12 mouse cellular contexts compared by ENCODE assay signal in genomic region chr19:4560205-4560604, GRCm38 (mm10). TPM values are rescaled to one million over a fixed set of nuclear protein-coding genes. Genes with fewer than 3 reads are reported as not detected.
DNase-seq lines count a peak whose midpoint lies in the region; ATAC-seq lines count a peak whose summit lies in the region.
"Had no signal": no experiment of that assay in that cellular context is flagged by ENCODE, and none has a peak within 500 bp of the region (broad histone marks: within the 10 kb centered on the region; RNA-seq: fewer than 3 reads in every experiment).

No protein-coding gene starts in this region.

- peaks cover 24% of the 10 kb centered on the region for H3K4me1 ChIP-seq in forebrain, embryonic 10.5 days
- H3K4me1 ChIP-seq in forebrain, embryonic 15.5 days: peaks cover 24% of the 10 kb centered on the region
- peaks cover 24% of the 10 kb centered on the region for H3K4me1 ChIP-seq in neural tube, embryonic 13.5 days (replicated peaks)
- peaks cover 25% of the 10 kb centered on the region for H3K4me1 ChIP-seq in liver, embryonic 11.5 days (replicated peaks; ENCODE audit: control insufficient read depth, insufficient read depth, low read length)
- peaks cover 16% of the 10 kb centered on the region; the same call in 1 of the 2 replicates for H3K4me1 ChIP-seq in neural tube, embryonic 15.5 days

- no peaks in the 10 kb centered on the region for H3K27me3 ChIP-seq in forebrain, embryonic 10.5 days (ENCODE audit: poor library complexity, severe bottlenecking)
- no peaks in the 10 kb centered on the region for H3K27me3 ChIP-seq in forebrain, embryonic 15.5 days
- H3K27me3 ChIP-seq in neural tube, embryonic 13.5 days: no peaks in the 10 kb centered on the region
- no peaks in the 10 kb centered on the region for H3K27me3 ChIP-seq in liver, embryonic 11.5 days (replicated peaks; ENCODE audit: control insufficient read depth, insufficient read depth, low read length)
- no peaks in the 10 kb centered on the region for H3K27me3 ChIP-seq in neural tube, embryonic 15.5 days (replicated peaks)
- H3K27me3 ChIP-seq: embryonic facial prominence, embryonic 15.5 days had no signal

- H3K9me3 ChIP-seq in forebrain, embryonic 10.5 days: no peaks in the 10 kb centered on the region
- no peaks in the 10 kb centered on the region for H3K9me3 ChIP-seq in forebrain, embryonic 15.5 days
- H3K9me3 ChIP-seq in neural tube, embryonic 13.5 days: no peaks in the 10 kb centered on the region
- no peaks in the 10 kb centered on the region for H3K9me3 ChIP-seq in liver, embryonic 11.5 days (ENCODE audit: control insufficient read depth, low read length)
- no peaks in the 10 kb centered on the region for H3K9me3 ChIP-seq in neural tube, embryonic 15.5 days (replicated peaks)
- H3K9me3 ChIP-seq: embryonic facial prominence, embryonic 15.5 days had no signal

- H3K4me2 ChIP-seq in forebrain, embryonic 15.5 days (replicated peaks): no peak overlapping the region
- no peak overlapping the region for H3K4me2 ChIP-seq in neural tube, embryonic 13.5 days
- H3K4me2 ChIP-seq in liver, embryonic 11.5 days: no peak overlapping the region
- no peak overlapping the region for H3K4me2 ChIP-seq in neural tube, embryonic 15.5 days
- H3K4me2 ChIP-seq: embryonic facial prominence, embryonic 15.5 days had no signal

- H3K4me3 ChIP-seq in forebrain, embryonic 10.5 days: no peak overlapping the region
- no peak overlapping the region for H3K4me3 ChIP-seq in forebrain, embryonic 15.5 days
- no peak overlapping the region for H3K4me3 ChIP-seq in neural tube, embryonic 13.5 days
- no peak overlapping the region for H3K4me3 ChIP-seq in liver, embryonic 11.5 days (ENCODE audit: low read depth, low read length)
- no peak overlapping the region for H3K4me3 ChIP-seq in neural tube, embryonic 15.5 days (replicated peaks)
- H3K4me3 ChIP-seq: embryonic facial prominence, embryonic 15.5 days had no signal

- no peaks in the 10 kb centered on the region for H3K36me3 ChIP-seq in forebrain, embryonic 10.5 days (replicated peaks)
- H3K36me3 ChIP-seq in forebrain, embryonic 15.5 days: no peaks in the 10 kb centered on the region
- no peaks in the 10 kb centered on the region for H3K36me3 ChIP-seq in neural tube, embryonic 13.5 days
- no peaks in the 10 kb centered on the region for H3K36me3 ChIP-seq in liver, embryonic 11.5 days (ENCODE audit: control insufficient read depth, insufficient read depth, low read length)
- no peaks in the 10 kb centered on the region for H3K36me3 ChIP-seq in neural tube, embryonic 15.5 days
- H3K36me3 ChIP-seq: embryonic facial prominence, embryonic 15.5 days had no signal

- H3K27ac ChIP-seq in forebrain, embryonic 10.5 days: peak overlapping the region; percentile 59; the same call in 1 of the 2 replicates
- no peak overlapping the region for H3K27ac ChIP-seq in forebrain, embryonic 15.5 days (replicated peaks)
- peak overlapping the region; percentile 34; the same call in 1 of the 2 replicates for H3K27ac ChIP-seq in neural tube, embryonic 13.5 days (replicated peaks)
- peak overlapping the region; percentile 99; the same call in 1 of the 2 replicates for H3K27ac ChIP-seq in liver, embryonic 11.5 days (ENCODE audit: low read depth, low read length)
- H3K27ac ChIP-seq in neural tube, embryonic 15.5 days (replicated peaks): peak overlapping the region; percentile 42
- H3K27ac ChIP-seq: embryonic facial prominence, embryonic 15.5 days had no signal

- no peak for ATAC-seq in forebrain, embryonic 15.5 days (replicated peaks)
- ATAC-seq in neural tube, embryonic 13.5 days (ENCODE audit: low read depth): no peak
- ATAC-seq in liver, embryonic 11.5 days (replicated peaks; ENCODE audit: low FRiP score): no peak
- no peak for ATAC-seq in neural tube, embryonic 15.5 days (ENCODE audit: low FRiP score)

- 79% methylated on average over 5 of the region's 5 CpGs for WGBS in forebrain, embryonic 10.5 days
- WGBS in forebrain, embryonic 15.5 days: 84% methylated on average over 5 of the region's 5 CpGs
- WGBS in neural tube, embryonic 13.5 days: 67% methylated on average over 5 of the region's 5 CpGs
- WGBS in liver, embryonic 11.5 days: 74% methylated on average over 5 of the region's 5 CpGs
- 79% methylated on average over 5 of the region's 5 CpGs for WGBS in neural tube, embryonic 15.5 days

- H3K9ac ChIP-seq in forebrain, embryonic 15.5 days (replicated peaks): no peak overlapping the region
- no peak overlapping the region for H3K9ac ChIP-seq in neural tube, embryonic 13.5 days
- peak overlapping the region; percentile 64 for H3K9ac ChIP-seq in liver, embryonic 11.5 days (ENCODE audit: low read depth, low read length)
- no peak overlapping the region for H3K9ac ChIP-seq in neural tube, embryonic 15.5 days (replicated peaks)
- H3K9ac ChIP-seq: embryonic facial prominence, embryonic 15.5 days had no signal

- DNase-seq in forebrain, embryonic 10.5 days (ENCODE audit: extremely low spot score, low spot score): no peak
- no peak for DNase-seq in neural tube, embryonic 10.5 days (ENCODE audit: extremely low spot score, low spot score)
- no peak for DNase-seq in liver, embryonic 11.5 days (ENCODE audit: low spot score)
- DNase-seq in adrenal gland, postnatal 36 days: no peak
- DNase-seq in right cerebral cortex, postnatal 10 days (ENCODE audit: low spot score in 2 of 2): no peak
- DNase-seq: cerebellum, postnatal 36 days; lung, postnatal 4 days; thymus, postnatal 25 days had no signal

RNA-seq across cellular contexts. Expression of gene Pcx, which starts 49.9 kb away (rescaled TPM):
- polyA plus RNA-seq in forebrain, embryonic 10.5 days (2016; fragmentation: Nextera tagmentation; extraction: Ambion mirVana): 17.0 and 18.5 TPM in 2 replicates
- polyA plus RNA-seq in forebrain, embryonic 15.5 days (2015; fragmentation: Nextera tagmentation; extraction: Ambion mirVana): 26.8 and 28.4 TPM in 2 replicates
- polyA plus RNA-seq in neural tube, embryonic 13.5 days (2015; fragmentation: Nextera tagmentation; extraction: Ambion mirVana): 21.0 and 21.9 TPM in 2 replicates
- 18.6 and 21.0 TPM in 2 replicates for polyA plus RNA-seq in liver, embryonic 11.5 days (2014; fragmentation: Nextera tagmentation; extraction: Ambion mirVana)
- 29.5 and 31.5 TPM in 2 replicates for polyA plus RNA-seq in neural tube, embryonic 15.5 days (2015; fragmentation: Nextera tagmentation; extraction: Ambion mirVana)
- 100 to 1,000 TPM; 683 to 762 TPM for total RNA-seq in adrenal gland, postnatal 36 days (2021)

RNA-seq across cellular contexts. Expression of gene Lrfn4, which starts 55.3 kb away (rescaled TPM):
- polyA plus RNA-seq in forebrain, embryonic 10.5 days (2016; fragmentation: Nextera tagmentation; extraction: Ambion mirVana): 5.0 and 5.7 TPM in 2 replicates
- 10.9 and 11.7 TPM in 2 replicates for polyA plus RNA-seq in forebrain, embryonic 15.5 days (2015; fragmentation: Nextera tagmentation; extraction: Ambion mirVana)
- polyA plus RNA-seq in neural tube, embryonic 13.5 days (2015; fragmentation: Nextera tagmentation; extraction: Ambion mirVana): 10.5 and 10.9 TPM in 2 replicates
- 2.2 and 3.3 TPM in 2 replicates for polyA plus RNA-seq in liver, embryonic 11.5 days (2014; fragmentation: Nextera tagmentation; extraction: Ambion mirVana)
- polyA plus RNA-seq in neural tube, embryonic 15.5 days (2015; fragmentation: Nextera tagmentation; extraction: Ambion mirVana): 10.5 and 12.5 TPM in 2 replicates
- 1 to 10 TPM; 5.5 to 6.9 TPM for total RNA-seq in adrenal gland, postnatal 36 days (2021)
